Mouse (Mus musculus): ENCODE measurements at regions not wholly inside any gene's neighbourhood (a gene's known extent, or its start where the extent isn't known, plus 50 kb on each side); places are given as distances from the start of the nearest gene placed in this dataset.

DNA sequence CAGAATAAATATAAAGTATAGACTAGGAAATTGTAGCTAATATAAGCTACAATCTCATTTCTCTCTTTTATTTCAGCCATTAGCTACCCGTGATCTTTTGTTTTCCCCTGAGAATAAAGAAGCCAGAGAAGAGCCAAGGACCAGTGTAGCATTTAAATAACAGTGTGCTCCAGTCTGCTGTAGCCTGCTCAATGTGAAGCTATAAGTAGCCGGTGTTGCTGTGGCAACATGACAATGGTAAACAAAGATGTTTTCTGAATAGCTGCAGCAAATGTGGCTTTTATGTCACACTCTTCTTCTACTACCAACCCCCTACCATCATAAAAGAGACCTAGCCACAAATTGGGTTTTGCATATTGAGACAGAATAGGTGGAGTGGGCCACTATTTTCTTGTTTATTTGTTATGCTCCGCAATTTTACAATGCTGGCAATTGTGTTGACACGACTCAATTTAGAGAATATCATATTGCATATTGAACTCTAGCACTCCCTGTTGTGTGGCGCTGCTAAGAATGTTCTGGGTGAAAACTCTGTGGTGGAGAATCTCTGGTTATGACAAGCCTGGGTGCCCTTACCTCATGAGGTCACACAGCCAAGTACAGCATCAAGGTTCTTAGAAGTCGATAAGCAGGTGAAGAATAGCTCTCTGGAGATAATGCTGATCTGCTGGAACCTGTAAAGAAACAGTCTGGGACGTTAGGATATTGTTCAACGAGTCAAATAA lies 272.3 kb upstream of the Mmadhc start:
- Histone ChIP-seq H3K4me2 (no peak overlapping the region), H3K9ac (no peak overlapping the region), H3K36me3 (replicated peaks) (no peaks in the 10 kb centered on the region), H3K27me3 (no peaks in the 10 kb centered on the region), H3K4me1 (peaks cover 9% of the 10 kb centered on the region), H3K4me3 (replicated peaks) (no peak overlapping the region), H3K9me3 (no peaks in the 10 kb centered on the region), H3K27ac (no peak overlapping the region)
- ATAC-seq (ENCODE audit: low FRiP score), result peak; percentile 88
- 49% methylated on average over 8 of the region's 8 CpGs for WGBS

DNA sequence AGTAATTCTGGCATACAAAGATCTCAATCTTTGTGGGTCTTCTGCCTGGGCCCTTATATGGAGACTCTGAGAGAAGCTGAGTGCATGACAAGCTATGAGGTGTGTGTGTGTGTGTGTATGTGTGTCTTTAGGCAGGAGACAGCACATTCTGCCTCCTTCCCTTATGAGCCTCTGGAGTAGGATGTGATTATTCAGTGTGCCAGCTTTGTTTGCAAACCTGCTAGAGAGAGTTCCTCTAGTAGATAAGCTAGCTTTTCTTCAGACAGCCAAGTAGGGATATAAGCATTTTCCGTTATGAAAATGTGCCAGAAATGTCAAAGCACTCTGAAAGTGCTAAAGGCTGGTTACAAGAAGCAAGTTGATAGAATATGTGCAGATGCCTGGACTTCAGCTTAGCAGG lies 270.9 kb upstream of the Mmadhc start:
- WGBS, result 84% methylated on average over 1 of the region's 1 CpGs
- H3K9me3 ChIP-seq, result no peaks in the 10 kb centered on the region
- H3K4me1 ChIP-seq, result peaks cover 9% of the 10 kb centered on the region
- H3K27ac ChIP-seq, result no peak overlapping the region
- ATAC-seq (ENCODE audit: low FRiP score), result no peak
- no peaks in the 10 kb centered on the region for H3K27me3 ChIP-seq
- no peaks in the 10 kb centered on the region for H3K36me3 ChIP-seq (replicated peaks)
- H3K4me3 ChIP-seq (replicated peaks), result no peak overlapping the region
- H3K4me2 ChIP-seq, result no peak overlapping the region
- H3K9ac ChIP-seq, result no peak overlapping the region

DNA sequence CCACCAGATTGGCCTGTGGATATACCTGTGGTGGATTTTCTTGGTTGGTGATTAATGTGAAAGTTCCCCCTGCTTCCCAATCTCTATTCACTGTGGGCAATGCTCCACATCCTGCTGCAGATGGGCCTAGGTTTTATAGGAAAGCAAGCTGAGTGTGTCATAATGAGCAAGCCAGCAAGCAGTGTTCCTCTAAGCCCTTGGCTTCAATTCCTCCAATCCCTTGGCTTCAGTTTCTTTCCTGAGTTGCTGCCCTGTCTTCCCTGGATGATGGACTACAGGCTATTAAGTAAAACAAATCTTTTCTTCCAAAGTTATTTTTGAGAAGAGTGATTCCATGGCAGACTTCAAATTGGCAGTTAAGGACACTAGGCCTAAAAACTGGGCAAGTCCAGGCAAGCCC lies 257.4 kb upstream of the Mmadhc start:
- no peak for ATAC-seq (ENCODE audit: low FRiP score)
- H3K4me2 ChIP-seq, result no peak overlapping the region

GRCm38 (mm10) chr2:50552437-50552836 lies 255.8 kb upstream of the Mmadhc start:
- Histone ChIP-seq H3K36me3 (replicated peaks) (no peaks in the 10 kb centered on the region), H3K4me2 (no peak overlapping the region), H3K4me1 (peaks cover 8% of the 10 kb centered on the region), H3K9ac (no peak overlapping the region), H3K27ac (no peak overlapping the region), H3K9me3 (no peaks in the 10 kb centered on the region), H3K27me3 (no peaks in the 10 kb centered on the region), H3K4me3 (replicated peaks) (no peak overlapping the region)
- 95% methylated on average over 2 of the region's 2 CpGs for WGBS
- ATAC-seq (ENCODE audit: low FRiP score), result no peak

More for the DNA sequence above, 257.4 kb upstream of the Mmadhc start:
- Histone ChIP-seq H3K4me1 (peaks cover 8% of the 10 kb centered on the region), H3K36me3 (replicated peaks) (no peaks in the 10 kb centered on the region), H3K9me3 (no peaks in the 10 kb centered on the region), H3K4me3 (replicated peaks) (no peak overlapping the region), H3K27me3 (no peaks in the 10 kb centered on the region), H3K9ac (no peak overlapping the region), H3K27ac (peak overlapping the region; percentile 36; the same call in 1 of the 2 replicates)

GRCm38 (mm10) chr2:50549871-50550270 lies 253.3 kb upstream of the Mmadhc start:
- Histone ChIP-seq H3K27me3 (no peaks in the 10 kb centered on the region), H3K4me1 (peaks cover 8% of the 10 kb centered on the region), H3K9ac (no peak overlapping the region), H3K4me3 (replicated peaks) (no peak overlapping the region), H3K9me3 (no peaks in the 10 kb centered on the region), H3K36me3 (replicated peaks) (no peaks in the 10 kb centered on the region), H3K4me2 (no peak overlapping the region), H3K27ac (no peak overlapping the region)
- WGBS, result 74% methylated on average over 8 of the region's 8 CpGs
- no peak for ATAC-seq (ENCODE audit: low FRiP score)

GRCm38 (mm10) chr2:50539741-50540441 lies 243.3 kb upstream of the Mmadhc start:
- H3K27me3 ChIP-seq, result no peaks in the 10 kb centered on the region
- H3K9ac ChIP-seq, result no peak overlapping the region
- no peaks in the 10 kb centered on the region for H3K36me3 ChIP-seq (replicated peaks)
- H3K9me3 ChIP-seq, result no peaks in the 10 kb centered on the region
- no peaks in the 10 kb centered on the region for H3K4me1 ChIP-seq
- WGBS, result 82% methylated on average over 2 of the region's 2 CpGs
- no peak overlapping the region for H3K4me2 ChIP-seq
- ATAC-seq (ENCODE audit: low FRiP score), result no peak
- no peak overlapping the region for H3K27ac ChIP-seq
- no peak overlapping the region for H3K4me3 ChIP-seq (replicated peaks)

DNA sequence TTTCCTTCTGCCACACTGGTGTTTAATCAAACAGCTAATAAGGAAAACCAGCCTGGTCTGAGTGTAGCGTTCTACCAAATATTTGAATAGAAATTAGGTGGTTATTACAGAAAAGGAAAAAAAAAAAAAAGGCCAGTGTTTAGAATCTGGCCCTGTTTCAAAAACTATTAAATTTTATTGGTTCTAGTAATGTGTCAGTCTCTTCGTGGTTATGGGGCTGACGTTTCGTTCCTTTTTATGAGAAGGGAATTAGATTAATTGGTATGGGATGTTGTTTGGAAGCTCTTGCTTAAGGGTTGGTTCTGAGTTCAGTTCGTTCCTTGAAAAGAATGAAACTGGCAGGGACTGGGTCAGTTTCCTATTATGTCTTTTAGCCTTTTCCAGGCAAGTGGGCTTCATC lies 241.5 kb upstream of the Mmadhc start:
- Histone ChIP-seq H3K9me3 (no peaks in the 10 kb centered on the region), H3K27me3 (no peaks in the 10 kb centered on the region), H3K4me1 (no peaks in the 10 kb centered on the region), H3K4me2 (no peak overlapping the region), H3K9ac (no peak overlapping the region), H3K4me3 (replicated peaks) (no peak overlapping the region), H3K27ac (no peak overlapping the region), H3K36me3 (replicated peaks) (no peaks in the 10 kb centered on the region)
- ATAC-seq (ENCODE audit: low FRiP score), result no peak
- WGBS, result 73% methylated on average over 5 of the region's 5 CpGs

- H3K36me3 ChIP-seq (replicated peaks), result no peaks in the 10 kb centered on the region
- no peak overlapping the region for H3K27ac ChIP-seq
- H3K4me3 ChIP-seq (replicated peaks), result no peak overlapping the region
- WGBS, result 83% methylated on average over 4 of the region's 4 CpGs
- H3K27me3 ChIP-seq, result no peaks in the 10 kb centered on the region
- no peaks in the 10 kb centered on the region for H3K4me1 ChIP-seq
- no peak for ATAC-seq (ENCODE audit: low FRiP score)
- no peak overlapping the region for H3K4me2 ChIP-seq
- no peak overlapping the region for H3K9ac ChIP-seq
- no peaks in the 10 kb centered on the region for H3K9me3 ChIP-seq
Measured at GRCm38 (mm10) chr2:50535085-50535878, 238.7 kb upstream of the Mmadhc start.

- WGBS, result 95% methylated on average over 2 of the region's 2 CpGs
- ATAC-seq (ENCODE audit: low FRiP score), result no peak
- no peak overlapping the region for H3K4me3 ChIP-seq (replicated peaks)
- H3K36me3 ChIP-seq (replicated peaks), result no peaks in the 10 kb centered on the region
- H3K27ac ChIP-seq, result no peak overlapping the region
- H3K9ac ChIP-seq, result no peak overlapping the region
- no peaks in the 10 kb centered on the region for H3K4me1 ChIP-seq
- no peaks in the 10 kb centered on the region for H3K9me3 ChIP-seq
- H3K4me2 ChIP-seq, result no peak overlapping the region
- H3K27me3 ChIP-seq, result no peaks in the 10 kb centered on the region
Measured at GRCm38 (mm10) chr2:50533702-50534101, 237.1 kb upstream of the Mmadhc start.

DNA sequence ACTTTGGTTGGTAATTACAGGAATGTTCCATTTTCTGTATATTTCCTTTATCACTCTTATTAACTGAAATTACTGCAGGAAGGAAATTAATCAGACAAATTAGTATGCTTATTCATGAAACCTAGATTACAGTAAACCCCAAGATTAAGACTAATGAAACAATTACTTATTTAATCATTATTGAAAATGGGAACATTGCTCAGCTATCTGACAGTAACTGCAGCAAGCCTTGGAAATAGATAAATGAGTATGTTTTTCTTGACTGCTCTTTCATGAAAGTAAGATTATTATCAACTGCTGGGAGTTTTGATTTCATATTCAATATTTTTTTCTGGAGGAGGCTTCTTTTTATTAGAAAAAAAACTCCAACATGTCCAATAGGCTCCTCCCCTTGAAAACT lies 230.8 kb upstream of the Mmadhc start:
- H3K9me3 ChIP-seq, result no peaks in the 10 kb centered on the region
- no peak overlapping the region for H3K9ac ChIP-seq
- no peak overlapping the region for H3K27ac ChIP-seq
- H3K4me1 ChIP-seq, result no peaks in the 10 kb centered on the region
- no peak overlapping the region for H3K4me2 ChIP-seq
- no peaks in the 10 kb centered on the region for H3K36me3 ChIP-seq (replicated peaks)
- no peak for ATAC-seq (ENCODE audit: low FRiP score)
- H3K4me3 ChIP-seq (replicated peaks), result no peak overlapping the region
- no peaks in the 10 kb centered on the region for H3K27me3 ChIP-seq

GRCm38 (mm10) chr2:50524838-50525615 lies 228.4 kb upstream of the Mmadhc start:
- no peaks in the 10 kb centered on the region for H3K36me3 ChIP-seq (replicated peaks)

GRCm38 (mm10) chr2:50520169-50520568 lies 223.6 kb upstream of the Mmadhc start:
- 18% methylated on average over 8 of the region's 8 CpGs for WGBS
- no peak for ATAC-seq (ENCODE audit: low FRiP score)
- peak overlapping the region; percentile 17; the same call in 1 of the 2 replicates for H3K9ac ChIP-seq
- H3K27me3 ChIP-seq, result no peaks in the 10 kb centered on the region
- H3K36me3 ChIP-seq (replicated peaks), result no peaks in the 10 kb centered on the region
- H3K4me2 ChIP-seq, result peak overlapping the region; percentile 32
- H3K9me3 ChIP-seq, result no peaks in the 10 kb centered on the region
- H3K27ac ChIP-seq, result 0 out of 2 replicates have a peak overlapping the region, but pooled peaks have one; percentile 36
- H3K4me3 ChIP-seq (replicated peaks), result no peak overlapping the region
- peaks cover 19% of the 10 kb centered on the region for H3K4me1 ChIP-seq

More at GRCm38 (mm10) chr2:50524838-50525615, 228.4 kb upstream of the Mmadhc start:
- WGBS, result 92% methylated on average over 10 of the region's 10 CpGs
- Histone ChIP-seq H3K4me1 (peaks cover 8% of the 10 kb centered on the region), H3K9ac (no peak overlapping the region), H3K27me3 (no peaks in the 10 kb centered on the region), H3K27ac (no peak overlapping the region), H3K9me3 (no peaks in the 10 kb centered on the region), H3K4me2 (no peak overlapping the region), H3K4me3 (replicated peaks) (no peak overlapping the region)
- no peak for ATAC-seq (ENCODE audit: low FRiP score)
